Mouse (Mus musculus) intestine, postnatal 0 days (tissue): ENCODE data around the gene Ankrd33b. TPM values are rescaled to one million over a fixed set of nuclear protein-coding genes. Genes with fewer than 3 reads are reported as not detected.
A peak's percentile ranks its signal among the peaks of the same experiment; 100 is the strongest.

Source experiments
- ATAC-seq: fragments of 200-750 bp; cut with Nextera tagmentation; 2 replicates; pipeline ENCODE4 v1.8.0; 2017; ENCODE audit warnings: mild to moderate bottlenecking, moderate TSS enrichment, moderate library complexity
- H3K27ac ChIP-seq: fragments of 300-500 bp; sonication (generic); 2 replicates; pipeline ENCODE4 v1.5.1; 2014; ENCODE audit warnings: mild to moderate bottlenecking, low read depth, low read length, moderate library complexity
- H3K27me3 ChIP-seq: fragments of 300-500 bp; sonication (generic); replicated peaks from 2 replicates; pipeline ENCODE4 v1.6.1; 2014; ENCODE audit warnings: low read length, mixed read lengths; ENCODE audit not compliant: control insufficient read depth, insufficient read depth
- H3K36me3 ChIP-seq: fragments of 300-500 bp; sonication (generic); 2 replicates; pipeline ENCODE4 v1.6.1; 2014; ENCODE audit warnings: mild to moderate bottlenecking, moderate library complexity; ENCODE audit not compliant: control insufficient read depth, insufficient read depth
- H3K4me1 ChIP-seq: fragments of 300-500 bp; sonication (generic); replicated peaks from 2 replicates; pipeline ENCODE4 v1.6.1; 2014; ENCODE audit warnings: antibody characterized with exemption, low read length, mixed read lengths; ENCODE audit not compliant: control insufficient read depth, insufficient read depth
- H3K4me2 ChIP-seq: fragments of 300-500 bp; sonication (generic); replicated peaks from 2 replicates; pipeline ENCODE4 v1.6.1; 2014; ENCODE audit warnings: low read depth, mild to moderate bottlenecking, moderate library complexity
- H3K4me3 ChIP-seq: fragments of 300-500 bp; sonication (generic); 2 replicates; pipeline ENCODE4 v1.5.1; 2014; ENCODE audit warnings: low read depth, low read length
- H3K9ac ChIP-seq: fragments of 300-500 bp; sonication (generic); 2 replicates; pipeline ENCODE4 v1.6.1; 2014; ENCODE audit warnings: mild to moderate bottlenecking, low read depth, low read length
- H3K9me3 ChIP-seq: fragments of 300-500 bp; sonication (generic); 2 replicates; pipeline ENCODE4 v1.6.1; 2016; ENCODE audit warnings: mixed run types; ENCODE audit not compliant: control insufficient read depth
- CTCF ChIP-seq: sonication (generic); IDR thresholded peaks from 2 replicates; pipeline ENCODE4 v1.5.1; 2016; ENCODE audit warnings: low read depth, mild to moderate bottlenecking, control low read depth, antibody characterized with exemption, moderate library complexity
- WGBS: fragments of 180-500 bp; shearing (Covaris S2); extraction: QIAGEN DNeasy Blood & Tissue Kit; methylation state at CpG from one replicate; pipeline ENCODE4 v1.1.7; 2014; 5-methylcytosine and 5-hydroxymethylcytosine counted together
- polyA plus RNA-seq: library from polyadenylated mRNA; unstranded; fragments of >200 nt; fragmentation: Nextera tagmentation; extraction: Ambion mirVana; gene quantifications from 2 replicates; pipeline ENCODE4 v1.2.1, GENCODE M21; 2015

Ankrd33b gene
- polyA plus RNA-seq, 1 experiment from 2014 or later = 0.29 TPM

GRCm38 (mm10) chr15:31318158-31318955 lies 49.2 kb downstream of the Ankrd33b start:
- H3K4me1 ChIP-seq = no peaks in the 10 kb centered on the region
- 50% methylated on average over 6 of the region's 6 CpGs for WGBS

GRCm38 (mm10) chr15:31317056-31317805 lies 50.3 kb downstream of the Ankrd33b start:
- ATAC-seq = no peak
- Histone ChIP-seq H3K27ac (no peak overlapping the region), H3K9me3 (no peaks in the 10 kb centered on the region), H3K9ac (no peak overlapping the region), H3K36me3 (no peaks in the 10 kb centered on the region), H3K4me2 (no peak overlapping the region), H3K4me1 (no peaks in the 10 kb centered on the region), H3K27me3 (peaks cover 6% of the 10 kb centered on the region; the same call in 1 of the 2 replicates), H3K4me3 (no peak overlapping the region)
- WGBS = 86% methylated on average over 3 of the region's 3 CpGs
- TF ChIP-seq CTCF = no peak

More at GRCm38 (mm10) chr15:31318158-31318955, 49.2 kb downstream of the Ankrd33b start:
- H3K27ac ChIP-seq = no peak overlapping the region
- H3K4me3 ChIP-seq = no peak overlapping the region
- no peaks in the 10 kb centered on the region for H3K36me3 ChIP-seq
- H3K4me2 ChIP-seq = no peak overlapping the region
- no peak for TF ChIP-seq CTCF
- no peaks in the 10 kb centered on the region for H3K27me3 ChIP-seq
- ATAC-seq = no peak
- H3K9ac ChIP-seq = no peak overlapping the region
- no peaks in the 10 kb centered on the region for H3K9me3 ChIP-seq

- H3K27ac ChIP-seq = no peak overlapping the region
- TF ChIP-seq CTCF = peak; percentile 82
- 16% methylated on average over 5 of the region's 5 CpGs for WGBS
These were observed 51.8 kb downstream of the Ankrd33b start for GRCm38 (mm10) chr15:31315630-31316231.

GRCm38 (mm10) chr15:31312001-31312400 lies 55.5 kb downstream of the Ankrd33b start:
- Histone ChIP-seq H3K27ac (no peak overlapping the region), H3K4me2 (no peak overlapping the region), H3K4me3 (no peak overlapping the region), H3K4me1 (no peaks in the 10 kb centered on the region), H3K27me3 (peaks cover 11% of the 10 kb centered on the region; the same call in 1 of the 2 replicates), H3K9ac (no peak overlapping the region), H3K9me3 (no peaks in the 10 kb centered on the region), H3K36me3 (no peaks in the 10 kb centered on the region)
- 44% methylated on average over 2 of the region's 2 CpGs for WGBS
- no peak for ATAC-seq
- TF ChIP-seq CTCF = no peak

More at GRCm38 (mm10) chr15:31315630-31316231, 51.8 kb downstream of the Ankrd33b start:
- H3K4me2 ChIP-seq = no peak overlapping the region
- H3K9me3 ChIP-seq = no peaks in the 10 kb centered on the region
- no peak overlapping the region for H3K9ac ChIP-seq
- no peaks in the 10 kb centered on the region for H3K4me1 ChIP-seq
- peaks cover 8% of the 10 kb centered on the region; the same call in 1 of the 2 replicates for H3K27me3 ChIP-seq
- no peaks in the 10 kb centered on the region for H3K36me3 ChIP-seq
- ATAC-seq = no peak
- H3K4me3 ChIP-seq = no peak overlapping the region

- TF ChIP-seq CTCF = peak; percentile 52
- WGBS = 77% methylated on average over 15 of the region's 15 CpGs
- H3K4me2 ChIP-seq = no peak overlapping the region
- H3K9me3 ChIP-seq = no peaks in the 10 kb centered on the region
- no peak overlapping the region for H3K4me3 ChIP-seq
- no peak for ATAC-seq
- H3K4me1 ChIP-seq = no peaks in the 10 kb centered on the region
- no peaks in the 10 kb centered on the region for H3K36me3 ChIP-seq
- peaks cover 11% of the 10 kb centered on the region; the same call in 1 of the 2 replicates for H3K27me3 ChIP-seq
- H3K9ac ChIP-seq = no peak overlapping the region
- H3K27ac ChIP-seq = no peak overlapping the region
These were observed 58.0 kb downstream of the Ankrd33b start for GRCm38 (mm10) chr15:31309526-31309925.

GRCm38 (mm10) chr15:31306726-31307125 lies 60.8 kb downstream of the Ankrd33b start:
- H3K4me1 ChIP-seq = no peaks in the 10 kb centered on the region
- TF ChIP-seq CTCF = no peak
- no peak overlapping the region for H3K27ac ChIP-seq
- WGBS = 88% methylated on average over 4 of the region's 4 CpGs
- H3K27me3 ChIP-seq = 0 out of 2 replicates have a peak, but pooled peaks cover 7% of the 10 kb centered on the region
- no peak overlapping the region for H3K9ac ChIP-seq
- H3K9me3 ChIP-seq = no peaks in the 10 kb centered on the region
- ATAC-seq = no peak
- H3K4me2 ChIP-seq = no peak overlapping the region
- no peak overlapping the region for H3K4me3 ChIP-seq
- no peaks in the 10 kb centered on the region for H3K36me3 ChIP-seq
